Mouse (Mus musculus) gastrocnemius, adult 8-10 months (tissue): ENCODE results near the gene Mtif3. TPM values are rescaled to one million over a fixed set of nuclear protein-coding genes. Genes with fewer than 3 reads are reported as not detected.

ENCODE experiments used
- DNase-seq, 2 experiments: peaks; one replicate each; pipeline ENCODE4 v3.0.0; 2022; ENCODE audit warnings: low spot score in 2 of 2
- total RNA-seq, 4 experiments: library from RNA; stranded (reverse); gene quantifications; 2 replicates each; pipeline ENCODE4 v1.2.4; 2022

The Mtif3 gene
- 10 to 100 TPM; 22.4 to 28.6 (median 23.5) TPM for total RNA-seq

DNA sequence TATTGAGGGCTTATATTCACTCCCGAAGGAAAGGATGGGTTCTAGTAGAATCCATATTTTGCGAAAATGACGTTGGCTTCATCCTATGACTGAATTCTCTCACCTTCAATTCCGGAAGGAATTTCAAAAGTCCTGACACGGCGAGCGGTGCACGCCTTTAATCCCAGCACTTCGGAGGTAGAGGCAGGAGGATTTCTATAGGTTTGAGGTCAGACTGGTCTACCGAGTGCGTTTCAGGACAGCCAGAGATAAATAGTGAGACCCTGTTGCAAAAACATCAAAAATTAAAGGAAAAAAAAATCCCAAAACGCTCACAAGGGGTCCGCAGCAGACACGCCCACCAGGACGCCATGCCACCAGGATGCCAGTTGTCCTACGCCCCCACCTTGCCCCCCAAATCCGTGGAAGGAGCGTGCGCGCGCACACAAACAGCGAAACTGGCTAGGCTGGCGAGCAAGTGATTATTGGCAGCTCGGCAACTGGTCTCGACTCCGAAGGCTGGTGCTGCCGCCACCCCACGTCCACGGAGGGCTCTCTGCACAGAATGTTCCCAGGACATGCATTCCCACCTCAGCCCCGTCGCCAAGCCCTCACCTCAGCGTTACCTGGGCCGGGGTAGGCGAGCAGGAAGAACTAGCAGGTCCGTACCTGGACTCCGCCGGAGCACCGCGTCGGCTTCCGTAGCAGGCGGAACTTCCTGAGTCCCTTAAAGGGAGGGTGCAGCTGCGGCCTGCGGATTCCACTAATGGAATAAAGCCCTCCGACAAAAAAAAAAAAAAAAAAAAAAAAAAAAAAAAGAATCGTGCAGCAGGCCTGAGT is at the start of gene Mtif3:
Gene Mtif3, minus strand, starts transcription at position 683 of the 819 bp plus-strand sequence.
- peak; percentile 54 to 69 for DNase-seq

DNA sequence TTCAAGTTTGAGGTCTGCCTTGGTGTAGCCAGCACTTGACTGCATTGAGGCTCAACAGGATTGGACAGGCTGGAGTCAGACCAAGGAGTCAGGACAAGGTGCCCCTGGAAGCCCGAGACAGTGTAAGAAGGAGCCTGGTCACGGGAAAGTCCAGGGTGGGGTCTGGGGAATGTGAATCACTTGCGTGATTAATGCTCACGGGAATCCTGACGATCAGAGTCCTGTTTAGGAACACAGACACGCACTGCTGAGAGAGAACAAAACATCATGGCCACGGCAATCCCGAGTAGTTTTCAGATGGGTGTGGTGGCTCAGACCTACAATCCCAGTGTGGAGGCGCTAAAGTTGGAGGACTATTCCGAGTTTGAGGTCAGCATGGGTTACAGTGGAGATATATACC is 47.7 kb upstream of the Mtif3 start:
- no peak for DNase-seq

DNA sequence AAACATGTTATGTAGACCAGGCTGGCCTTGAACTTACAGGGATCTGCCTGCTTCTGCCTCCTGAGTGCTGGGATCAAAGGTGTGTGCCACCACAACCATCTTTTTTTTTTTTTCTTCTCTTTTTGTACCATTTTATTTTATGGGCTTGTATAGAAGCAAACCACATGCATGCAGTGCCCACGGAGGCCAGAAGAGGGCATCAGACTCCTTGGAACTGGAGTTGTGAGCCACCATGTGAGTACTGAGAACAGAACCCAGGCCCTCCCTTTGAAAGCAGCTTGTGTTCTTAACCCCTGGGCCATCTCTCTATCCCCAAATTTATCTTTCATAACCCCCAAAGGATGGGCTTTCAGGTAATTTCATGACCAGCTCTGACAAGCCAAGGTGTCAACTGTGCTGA is 39.7 kb upstream of the Mtif3 start:
- no peak for DNase-seq

DNA sequence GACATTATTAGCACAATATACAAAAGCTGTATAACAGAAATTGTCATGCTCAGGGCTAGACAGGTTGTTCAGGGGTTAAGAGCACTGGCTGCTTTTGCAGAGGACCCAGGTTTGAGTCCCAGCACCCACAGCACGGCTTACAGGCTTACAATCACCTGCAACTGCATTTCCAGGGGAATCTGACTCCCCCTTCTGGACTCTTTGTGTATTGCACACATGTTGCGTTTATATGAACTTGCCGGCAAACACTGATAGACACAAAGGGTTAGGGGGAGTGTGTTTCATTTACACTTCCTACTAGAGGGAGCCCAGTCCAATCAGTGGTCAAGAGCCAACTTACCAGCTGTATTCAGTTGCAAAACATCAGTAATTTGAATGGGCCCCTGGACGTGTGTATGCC is 37.7 kb upstream of the Mtif3 start:
- no peak for DNase-seq

DNA sequence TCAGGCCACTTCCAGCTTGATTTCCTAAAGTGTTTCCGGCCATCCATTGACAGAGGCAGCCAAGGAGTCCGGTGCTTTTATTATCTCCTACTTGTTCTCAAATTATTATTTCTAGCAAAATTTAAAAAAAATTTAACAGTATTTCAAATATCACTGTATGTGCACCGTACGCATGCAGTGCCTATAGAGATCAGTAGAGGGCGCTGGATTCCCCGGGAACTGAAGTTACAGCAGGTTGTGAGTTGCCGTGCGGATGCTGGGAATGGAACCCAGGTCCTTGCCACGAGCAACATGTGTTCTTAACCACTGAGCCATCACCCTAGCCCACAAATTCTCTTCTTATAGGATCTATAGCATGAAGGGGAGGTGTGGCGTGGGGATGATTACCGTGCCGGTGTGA is 35.2 kb upstream of the Mtif3 start:
- DNase-seq, result no peak

DNA sequence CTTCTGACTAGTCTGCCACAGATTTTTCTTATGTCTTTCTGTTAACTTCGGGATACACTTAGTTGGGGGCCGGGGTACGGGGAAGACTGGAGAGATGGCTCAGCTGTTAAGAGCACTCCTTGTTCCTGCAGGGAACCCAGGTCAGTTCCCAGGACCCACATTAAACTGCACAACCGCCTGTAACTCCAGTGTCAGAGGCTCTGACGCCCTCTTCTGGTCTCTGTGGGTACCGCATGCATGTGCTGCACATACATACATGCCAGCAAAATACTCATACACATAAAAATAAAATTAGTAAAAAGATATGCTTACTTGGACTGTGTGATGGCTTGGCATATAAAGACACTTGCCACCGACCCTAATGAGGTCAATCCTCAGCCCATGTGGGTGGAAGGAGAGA is 33.2 kb upstream of the Mtif3 start:
- no peak for DNase-seq

DNA sequence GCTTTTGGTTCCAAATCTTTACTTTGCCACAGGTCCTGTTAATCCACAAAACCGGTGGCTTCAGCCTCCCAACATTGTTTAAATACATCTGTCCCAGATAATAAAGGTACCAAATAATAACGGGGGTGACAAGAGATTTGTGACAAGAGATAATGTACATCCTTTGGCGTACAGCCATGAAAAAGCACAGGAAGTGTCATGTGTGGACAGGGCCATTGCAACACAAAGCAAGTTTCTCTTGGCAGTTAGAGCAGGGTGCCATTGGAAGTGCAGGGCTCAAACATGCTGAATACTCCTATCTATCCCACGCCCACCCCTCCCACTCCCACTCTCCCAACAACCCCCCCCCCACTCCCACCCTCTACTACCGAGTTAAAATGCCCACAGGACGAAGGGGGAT is 31.4 kb upstream of the Mtif3 start:
- DNase-seq, result no peak

DNA sequence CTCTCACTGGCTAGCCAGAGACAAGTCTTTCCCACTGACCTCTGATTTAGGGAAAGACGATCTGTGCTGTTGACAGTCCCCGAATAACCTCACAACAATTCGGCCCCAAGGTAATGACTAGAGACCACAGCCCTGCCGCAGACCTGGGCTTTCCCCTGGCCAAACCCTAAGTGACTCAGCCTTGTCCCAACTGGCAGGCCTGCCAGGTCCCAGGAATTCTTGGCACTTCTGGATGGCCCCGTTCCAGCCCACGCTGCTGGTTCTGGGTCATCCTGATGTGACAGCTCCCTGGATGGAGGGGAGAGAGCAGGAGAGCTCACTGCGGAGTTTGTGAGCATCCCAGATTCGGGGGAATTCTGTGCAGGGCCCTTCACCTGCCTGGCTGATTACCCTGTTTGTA is 29.9 kb upstream of the Mtif3 start:
- peak; percentile 48 to 49 for DNase-seq

DNA sequence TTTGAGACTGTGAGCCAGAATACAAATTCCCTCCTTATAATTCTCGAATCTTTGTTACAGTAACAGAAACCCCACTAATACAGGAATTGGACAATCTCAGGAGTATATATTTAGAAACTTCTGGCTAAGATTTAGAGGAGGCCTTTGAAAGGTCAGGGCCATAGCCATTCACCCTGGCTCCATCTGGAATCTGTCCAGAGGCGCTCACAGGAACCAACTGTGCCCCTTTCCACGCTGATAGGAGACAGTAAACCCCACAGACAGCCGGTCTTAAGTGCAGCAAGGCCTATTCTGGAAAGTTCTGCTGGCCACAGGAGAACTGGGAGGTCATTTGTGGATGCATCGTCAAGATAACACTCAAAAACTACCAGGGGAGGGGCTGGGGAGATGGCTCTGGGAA is 25.5 kb upstream of the Mtif3 start:
- no peak for DNase-seq

DNA sequence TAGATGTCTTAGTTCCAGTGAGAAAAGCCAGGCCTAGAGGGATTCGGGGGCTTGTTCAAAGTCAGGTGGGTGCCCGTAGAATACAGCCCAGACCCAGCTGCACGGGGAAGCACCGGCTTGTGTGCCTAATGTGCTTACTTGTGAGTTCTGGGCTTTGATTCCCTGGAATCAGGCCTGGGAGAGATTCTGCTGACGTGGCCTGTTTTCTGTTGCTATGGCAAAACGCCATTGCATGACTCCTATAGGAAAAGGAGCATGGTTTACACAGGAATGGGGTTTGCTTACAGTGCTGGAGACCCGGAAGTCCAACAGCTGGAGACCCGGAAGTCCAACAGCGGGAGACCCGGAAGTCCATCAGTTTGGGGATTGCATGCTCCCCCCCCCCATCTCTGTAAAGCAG is 24.0 kb upstream of the Mtif3 start:
- DNase-seq, result no peak

DNA sequence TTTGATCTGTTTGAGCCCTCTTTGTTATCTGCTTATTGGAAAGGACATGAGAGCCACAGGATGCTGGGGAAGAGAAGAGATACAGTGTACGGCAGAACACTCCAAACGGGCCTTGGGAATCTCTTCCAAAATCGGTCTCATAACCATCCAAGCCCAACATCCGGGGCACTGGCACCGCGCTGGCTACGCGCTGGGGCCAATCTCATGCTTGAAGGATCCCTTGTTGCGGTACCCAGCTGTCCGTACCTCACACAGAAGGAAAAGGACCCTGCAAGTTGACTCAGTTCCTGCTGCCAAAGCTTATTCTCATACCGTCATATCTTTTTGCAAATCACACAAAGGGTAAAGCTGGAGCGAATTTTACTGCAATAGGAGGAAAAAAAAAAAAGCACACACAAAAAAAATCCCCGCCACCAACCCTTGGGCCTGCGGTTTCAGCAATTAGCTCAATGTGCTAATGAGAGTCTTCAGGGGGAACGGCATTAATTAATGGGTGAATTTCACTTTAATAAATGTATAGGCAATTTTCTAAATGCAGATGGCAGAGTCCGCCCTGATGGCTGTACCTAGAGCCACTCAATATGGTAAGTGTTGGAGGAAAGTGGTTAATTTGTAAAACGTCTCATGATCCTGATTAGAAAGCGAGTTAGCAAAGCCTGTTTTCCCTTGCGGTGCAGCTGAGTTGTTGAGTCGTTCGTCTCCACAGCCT is 22.3 kb upstream of the Mtif3 start:
- no peak for DNase-seq

DNA sequence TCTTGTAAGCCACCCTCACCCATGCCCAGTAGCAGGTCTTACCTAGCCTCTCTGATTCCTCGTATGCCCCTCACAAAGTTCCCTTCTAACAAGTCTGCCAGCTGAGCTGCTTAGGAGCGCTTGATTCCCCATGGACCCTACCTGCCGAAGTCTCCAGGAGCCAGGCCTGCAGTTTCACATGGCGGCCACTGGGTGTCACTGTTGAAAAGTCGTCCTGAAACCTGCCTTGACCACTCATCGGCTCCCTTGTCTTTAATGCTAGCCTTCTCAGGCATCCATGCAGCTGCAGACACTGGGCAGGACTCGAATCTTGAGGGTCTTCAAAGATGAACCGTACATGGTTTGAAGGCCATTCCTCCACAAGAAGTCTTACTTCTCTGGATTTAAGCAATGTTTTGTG is 19.6 kb upstream of the Mtif3 start:
- DNase-seq, result peak in 1 of 2 experiments; percentile 15

DNA sequence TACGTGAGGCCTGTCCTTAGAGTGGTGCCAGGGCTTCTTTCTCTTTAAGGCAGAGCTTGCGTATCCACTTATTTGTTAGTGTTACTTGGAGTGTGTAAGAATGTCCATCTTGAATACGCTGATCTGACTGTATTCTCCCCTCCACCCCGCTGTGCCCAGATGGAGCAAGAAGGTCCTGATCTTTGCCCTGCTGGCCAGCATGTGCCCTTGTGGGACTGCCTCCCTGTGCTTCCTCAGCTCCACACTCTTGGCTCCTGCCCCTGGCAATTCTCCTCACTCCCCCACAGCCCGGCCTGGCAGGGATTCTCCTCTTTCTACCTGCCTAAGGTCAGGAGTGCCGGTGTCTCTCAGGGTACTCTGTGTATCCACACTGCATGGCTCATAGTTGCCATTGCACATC is 17.8 kb upstream of the Mtif3 start:
- DNase-seq, result no peak

DNA sequence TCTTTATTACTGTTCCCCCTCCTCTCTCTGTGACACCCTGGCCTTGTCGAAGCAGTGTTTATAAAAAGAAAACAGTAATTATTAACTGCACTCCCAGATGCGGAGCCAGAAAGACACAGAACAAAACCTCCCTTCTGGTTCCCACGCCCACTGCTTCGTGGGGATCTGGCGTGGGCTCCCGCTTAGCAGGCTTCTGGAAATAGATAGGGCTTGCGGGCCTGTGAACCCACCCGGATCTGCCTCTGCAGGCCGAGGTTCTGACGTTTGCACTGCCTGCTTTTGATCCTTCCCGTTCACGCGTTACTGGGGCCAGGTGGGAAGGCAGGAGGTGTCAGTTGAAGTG is 11.2 kb upstream of the Mtif3 start:
- DNase-seq, result no peak

DNA sequence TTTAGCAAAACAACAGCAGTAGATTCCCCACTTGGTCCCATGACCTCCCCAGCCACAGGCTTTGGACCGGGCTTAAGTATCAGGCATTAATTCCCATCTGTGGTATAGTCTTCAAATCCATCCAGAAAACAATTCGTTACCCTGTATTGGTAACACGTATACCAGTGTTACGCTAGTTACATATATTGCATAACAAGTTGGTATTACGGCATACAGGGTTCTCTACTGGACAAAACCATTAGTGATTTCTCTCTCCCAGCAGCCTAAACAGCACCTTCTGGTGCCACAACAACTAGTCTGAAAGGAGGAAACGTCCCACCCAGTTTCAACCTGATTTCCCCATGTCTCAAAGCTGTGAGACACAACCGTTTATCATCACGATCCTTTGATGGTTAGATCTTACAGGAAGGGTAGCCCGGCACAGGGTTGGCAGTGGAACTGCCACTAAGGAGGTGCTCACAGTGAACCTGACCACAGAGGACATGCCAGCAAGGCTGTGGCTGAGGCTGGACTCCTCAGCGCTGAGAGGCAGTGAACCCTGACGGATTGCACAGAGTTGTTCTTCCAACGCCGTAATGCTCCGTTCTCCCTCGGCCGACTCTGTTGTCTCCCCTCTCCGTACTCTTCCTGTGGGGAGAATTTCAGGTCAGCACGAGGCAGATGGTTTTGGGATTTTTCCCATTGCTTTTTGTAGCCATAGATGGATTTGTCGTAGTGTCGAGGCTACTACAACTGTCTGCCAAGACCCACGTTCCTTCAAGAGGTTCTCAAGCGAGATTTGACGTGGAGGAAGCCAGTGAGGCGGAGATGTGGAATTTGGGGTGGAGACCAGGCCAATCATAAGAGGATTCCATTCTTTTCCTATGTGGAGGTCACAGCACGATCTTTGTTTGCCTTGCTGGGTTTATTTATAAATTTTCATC is 10.5 kb upstream of the Mtif3 start:
- DNase-seq, result no peak

DNA sequence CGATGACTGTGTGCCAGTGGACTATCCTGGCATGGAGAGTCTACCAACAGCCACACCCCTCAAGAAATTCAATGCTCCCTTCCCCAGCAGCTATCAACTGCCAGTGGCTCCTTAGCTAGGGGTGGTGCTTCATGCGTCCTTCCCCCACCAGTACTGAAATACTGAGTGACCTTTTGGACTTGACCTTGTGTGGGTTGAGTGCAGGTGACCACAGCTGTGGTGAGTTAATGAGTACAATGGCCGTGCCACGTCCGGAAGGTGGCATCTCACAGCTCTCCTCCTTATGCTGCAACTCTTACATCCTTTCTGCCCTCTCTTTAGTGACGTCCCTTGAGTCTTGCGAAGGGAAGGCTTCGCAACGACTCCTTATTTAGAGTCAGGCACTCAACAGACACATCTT is 9.8 kb upstream of the Mtif3 start:
- no peak for DNase-seq

DNA sequence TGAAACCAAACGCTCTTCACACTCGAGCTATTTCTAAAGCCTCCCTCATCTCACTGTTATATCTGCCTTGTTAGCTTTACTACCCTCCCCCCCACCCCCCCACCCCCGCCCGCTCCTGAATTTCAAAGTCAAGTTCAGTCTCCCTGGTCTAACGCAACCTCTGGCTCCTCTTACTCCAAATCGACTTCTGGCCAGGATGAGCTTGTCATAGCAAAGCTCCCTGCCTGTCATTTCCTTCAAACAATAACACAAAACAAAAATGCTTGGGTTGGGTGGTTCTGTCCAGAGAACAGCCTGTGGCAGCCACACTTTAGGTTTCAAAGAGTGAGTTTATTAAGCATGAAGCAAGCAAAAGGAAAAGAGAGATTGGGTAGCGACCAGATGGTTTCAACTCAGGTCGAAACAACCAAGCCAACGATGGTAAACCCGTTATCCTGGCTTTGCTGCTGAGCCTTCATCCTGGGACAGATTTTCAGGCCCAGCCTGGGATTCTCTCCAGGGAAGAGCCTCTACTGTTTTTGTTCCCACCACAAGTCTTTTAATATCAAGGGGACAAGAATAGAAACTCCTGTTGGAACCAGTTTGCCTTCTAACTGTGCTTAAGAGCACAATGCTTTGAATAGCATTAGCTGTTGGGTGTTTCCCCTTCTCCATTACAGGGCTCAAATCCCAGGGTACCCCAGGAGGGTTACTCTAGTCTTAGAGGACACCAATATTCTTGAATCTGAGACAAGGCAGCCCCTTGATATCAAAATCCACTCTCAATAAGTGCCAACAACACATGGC is 8.4 kb upstream of the Mtif3 start:
- no peak for DNase-seq

DNA sequence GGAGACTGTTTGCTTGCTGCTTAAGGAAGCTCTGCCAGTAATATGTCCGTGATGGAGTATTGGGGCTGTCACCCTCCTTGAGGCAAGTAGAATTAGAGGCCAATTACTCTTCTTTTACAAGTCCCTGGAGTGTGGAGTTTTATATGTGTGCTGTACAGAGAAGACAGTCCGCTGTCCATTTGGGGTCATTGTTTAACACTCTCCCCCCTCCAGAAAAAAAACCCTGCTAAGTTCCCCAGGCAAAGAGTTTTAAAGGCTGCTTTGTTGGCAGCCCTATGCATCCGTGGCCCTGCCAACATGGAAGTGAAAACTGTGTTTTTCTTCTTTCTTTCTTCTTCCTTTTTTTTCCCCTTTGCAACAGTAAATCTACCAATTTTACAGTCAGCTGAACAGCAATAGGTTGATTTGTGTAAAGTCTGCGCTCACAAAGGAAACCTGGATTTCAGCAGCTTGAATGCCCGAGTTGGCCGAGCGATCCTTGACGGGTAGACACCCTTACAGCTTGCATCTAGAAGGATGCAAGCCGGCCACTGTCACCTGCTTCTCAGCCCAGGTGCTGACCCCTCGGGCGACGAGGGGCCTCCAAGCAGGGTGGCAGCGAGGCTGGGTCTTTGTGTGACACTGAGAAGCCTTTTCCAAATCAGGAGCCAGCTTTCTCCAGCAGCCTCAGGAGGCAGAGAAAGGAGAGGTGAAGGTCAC is 5.2 kb upstream of the Mtif3 start:
- no peak for DNase-seq

DNA sequence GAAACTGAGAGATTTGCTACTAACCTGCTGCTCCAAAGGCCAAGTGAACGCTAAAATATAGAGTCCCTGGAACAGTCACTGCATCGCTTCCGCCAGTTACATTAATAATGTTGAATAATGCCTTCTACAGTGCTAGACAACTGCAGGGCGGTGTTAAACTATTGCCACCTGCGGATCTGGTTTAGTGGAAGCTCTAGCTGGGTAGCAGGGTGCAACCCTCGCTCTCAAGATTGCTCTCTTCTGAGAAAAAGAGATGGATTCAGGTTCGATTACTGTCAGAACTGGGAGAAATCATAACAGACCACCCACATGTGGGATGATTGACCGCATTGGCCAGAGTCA is 308 bp upstream of the Mtif3 start:
- no peak for DNase-seq

DNA sequence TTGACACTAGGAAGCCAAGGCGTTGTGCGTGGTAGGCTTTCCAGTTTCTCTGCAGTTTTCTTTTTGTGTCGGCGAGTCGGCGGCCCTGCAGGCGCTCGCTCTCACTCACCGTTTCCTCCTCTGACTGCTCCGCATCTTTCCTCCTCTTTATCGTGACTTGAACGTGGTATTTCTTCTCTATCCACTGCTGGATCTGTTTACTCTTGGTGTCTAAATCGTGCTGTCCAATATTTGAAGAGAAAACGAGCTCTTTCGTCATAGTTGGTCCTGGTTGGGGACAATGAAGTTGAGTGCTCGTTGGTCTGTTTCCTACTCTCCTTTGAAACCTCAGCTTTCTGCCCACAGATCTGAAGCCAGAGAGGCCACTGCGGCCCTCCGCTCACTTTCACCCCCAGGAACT is 6.9 kb downstream of the Mtif3 start:
- DNase-seq, result no peak

DNA sequence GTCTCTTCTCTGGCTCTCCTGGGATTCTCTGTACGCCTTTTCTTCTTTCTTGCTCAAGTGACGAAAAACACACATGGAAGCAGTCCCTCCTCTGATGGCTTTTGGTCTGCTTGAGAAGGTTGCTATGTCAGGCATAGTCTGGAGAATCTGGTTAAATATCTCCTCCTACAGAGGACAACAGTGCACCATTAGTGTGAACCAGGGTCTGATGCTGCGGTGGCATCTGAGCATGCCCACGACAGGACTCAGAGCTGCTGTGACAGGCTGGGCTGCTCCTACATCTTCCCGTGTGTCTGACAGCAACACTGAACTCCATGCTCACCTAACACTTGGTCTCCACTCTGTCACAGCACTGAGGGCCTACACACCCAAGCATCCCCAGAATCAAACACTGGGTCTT is 7.9 kb downstream of the Mtif3 start:
- DNase-seq, result no peak
